Mouse (Mus musculus) heart, adult 2 months (tissue): ENCODE results near the gene Ldb1.

Experiments
- CTCF ChIP-seq: fragments of 200-600 bp; IDR thresholded peaks from 2 replicates; pipeline ENCODE4 v1.8.1; 2022; ENCODE audit warnings: antibody characterized with exemption, mild to moderate bottlenecking, moderate library complexity
- EP300 ChIP-seq: fragments of 200-500 bp; IDR thresholded peaks from 2 replicates; pipeline ENCODE4 v1.6.1; 2011; ENCODE audit warnings: low read depth, low read length, control low read depth; ENCODE audit not compliant: insufficient read depth
- POLR2A ChIP-seq: fragments of 200-500 bp; IDR thresholded peaks from 2 replicates; pipeline ENCODE4 v1.6.1; 2011; ENCODE audit warnings: mild to moderate bottlenecking, low read depth, low read length, control low read depth; ENCODE audit not compliant: insufficient read depth

DNA sequence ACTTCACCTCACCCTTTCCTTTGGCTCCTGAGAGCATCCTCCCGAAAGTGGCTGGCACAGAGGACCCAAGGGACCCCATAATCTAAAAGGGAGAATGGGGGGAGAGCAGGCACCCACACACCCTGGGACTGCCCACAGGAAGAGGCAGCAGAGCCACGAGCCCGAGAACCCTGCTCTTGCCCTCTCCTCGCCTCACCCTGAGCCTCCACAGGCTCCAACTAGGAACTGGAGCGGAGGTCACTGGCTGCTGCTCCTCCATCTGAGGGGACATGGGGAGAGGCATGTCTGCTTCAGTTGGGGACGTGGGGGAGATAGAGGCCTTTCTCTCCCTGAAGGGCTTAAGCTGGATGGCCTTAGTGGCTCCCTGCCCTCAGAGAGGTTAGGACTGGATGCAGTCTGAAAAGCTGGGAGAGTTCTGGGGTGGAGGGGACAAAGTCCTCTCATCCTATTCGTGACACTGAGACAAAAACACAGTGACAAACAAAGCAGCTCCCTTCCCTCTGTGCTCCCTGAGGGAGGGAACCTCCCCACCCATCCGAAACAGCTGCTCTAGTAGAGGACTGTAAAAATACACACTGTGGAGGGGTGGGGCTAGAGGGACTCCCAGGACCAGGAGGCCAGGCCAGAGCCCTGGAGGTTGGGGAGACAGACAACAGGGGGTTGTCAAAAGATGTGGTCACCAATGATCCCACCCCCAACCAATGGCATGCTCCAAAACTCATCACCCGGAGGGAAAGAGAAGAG lies 13.2 kb downstream of the Ldb1 start:
- TF ChIP-seq POLR2A (no peak), CTCF (no peak), EP300 (no peak)
